Mouse (Mus musculus) brain, embryonic 14.5 days (tissue): ENCODE data around the gene Ccer2.

Source experiments
- CTCF ChIP-seq: fragments of 200-500 bp; IDR thresholded peaks from 2 replicates; pipeline ENCODE4 v1.5.1; 2012; ENCODE audit warnings: inconsistent platforms, mild to moderate bottlenecking, moderate library complexity, borderline replicate concordance; ENCODE audit not compliant: insufficient read depth, insufficient read length; ENCODE audit errors: extremely low read depth
- POLR2A ChIP-seq: fragments of 200-500 bp; IDR thresholded peaks from 2 replicates; pipeline ENCODE4 v1.6.1; 2012; ENCODE audit warnings: mild to moderate bottlenecking, inconsistent platforms, borderline replicate concordance; ENCODE audit not compliant: poor library complexity, insufficient read depth, insufficient read length, severe bottlenecking; ENCODE audit errors: extremely low read depth

- TF ChIP-seq CTCF (peak; percentile 92), POLR2A (no peak)
These were observed 29.4 kb upstream of the Ccer2 start for GRCm38 (mm10) chr7:28726600-28726999.
